Mouse (Mus musculus) forebrain, embryonic 10.5 days (tissue): ENCODE measurements around the gene Gcc1. TPM values are rescaled to one million over a fixed set of nuclear protein-coding genes. Genes with fewer than 3 reads are reported as not detected.

Experiments used
- DNase-seq: peaks from one replicate; pipeline ENCODE4 v3.0.0-alpha.2; 2017; ENCODE audit warnings: low spot score; ENCODE audit errors: extremely low spot score
- H3K27ac ChIP-seq: fragments of 300-500 bp; sonication (generic); 2 replicates; pipeline ENCODE4 v1.5.1; 2016; ENCODE audit warnings: mild to moderate bottlenecking
- H3K27me3 ChIP-seq: fragments of 300-500 bp; sonication (generic); 2 replicates; pipeline ENCODE4 v1.6.1; 2016; ENCODE audit warnings: mild to moderate bottlenecking; ENCODE audit not compliant: poor library complexity, severe bottlenecking
- H3K36me3 ChIP-seq: fragments of 300-500 bp; sonication (generic); replicated peaks from 2 replicates; pipeline ENCODE4 v1.6.1; 2016; ENCODE audit warnings: mild to moderate bottlenecking, moderate library complexity
- H3K4me1 ChIP-seq: fragments of 300-500 bp; sonication (generic); 2 replicates; pipeline ENCODE4 v1.6.1; 2016
- H3K4me3 ChIP-seq: fragments of 300-500 bp; sonication (generic); 2 replicates; pipeline ENCODE4 v1.5.1; 2016; ENCODE audit warnings: mild to moderate bottlenecking, moderate library complexity
- H3K9me3 ChIP-seq: fragments of 300-500 bp; sonication (generic); 2 replicates; pipeline ENCODE4 v1.6.1; 2016; ENCODE audit warnings: mild to moderate bottlenecking, moderate library complexity
- WGBS: fragments of 180-500 bp; shearing (Covaris S2); methylation state at CpG from one replicate; pipeline ENCODE4 v1.1.7; 2016; 5-methylcytosine and 5-hydroxymethylcytosine counted together
- polyA plus RNA-seq: library from polyadenylated mRNA; unstranded; fragments of >200 nt; fragmentation: Nextera tagmentation; extraction: Ambion mirVana; gene quantifications from 2 replicates; pipeline ENCODE4 v1.2.1, GENCODE M21; 2016

Gene Gcc1
- polyA plus RNA-seq, 1 experiment from 2014 or later, result 11.2 TPM

DNA sequence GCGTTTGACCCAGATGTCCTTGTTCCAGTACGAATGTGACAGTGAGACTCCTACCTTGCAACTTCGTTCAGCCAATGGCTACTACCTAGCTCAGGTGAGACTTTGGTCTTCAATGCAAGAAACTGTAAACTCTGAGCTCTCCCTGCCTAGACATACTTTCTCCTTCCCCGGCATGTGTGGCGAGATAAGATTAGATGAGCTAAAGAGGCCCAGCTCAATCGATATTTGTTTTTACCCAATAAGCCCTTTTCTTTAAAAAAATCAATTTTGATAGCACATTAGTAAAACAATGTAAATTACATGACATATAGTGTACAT lies 3.3 kb upstream of the Gcc1 start:
- Histone ChIP-seq H3K36me3 (peaks cover 7% of the 10 kb centered on the region), H3K4me3 (no peak overlapping the region), H3K4me1 (no peaks in the 10 kb centered on the region), H3K9me3 (no peaks in the 10 kb centered on the region), H3K27me3 (no peaks in the 10 kb centered on the region), H3K27ac (no peak overlapping the region)
- no peak for DNase-seq
- 82% methylated on average over 6 of the region's 6 CpGs for WGBS

DNA sequence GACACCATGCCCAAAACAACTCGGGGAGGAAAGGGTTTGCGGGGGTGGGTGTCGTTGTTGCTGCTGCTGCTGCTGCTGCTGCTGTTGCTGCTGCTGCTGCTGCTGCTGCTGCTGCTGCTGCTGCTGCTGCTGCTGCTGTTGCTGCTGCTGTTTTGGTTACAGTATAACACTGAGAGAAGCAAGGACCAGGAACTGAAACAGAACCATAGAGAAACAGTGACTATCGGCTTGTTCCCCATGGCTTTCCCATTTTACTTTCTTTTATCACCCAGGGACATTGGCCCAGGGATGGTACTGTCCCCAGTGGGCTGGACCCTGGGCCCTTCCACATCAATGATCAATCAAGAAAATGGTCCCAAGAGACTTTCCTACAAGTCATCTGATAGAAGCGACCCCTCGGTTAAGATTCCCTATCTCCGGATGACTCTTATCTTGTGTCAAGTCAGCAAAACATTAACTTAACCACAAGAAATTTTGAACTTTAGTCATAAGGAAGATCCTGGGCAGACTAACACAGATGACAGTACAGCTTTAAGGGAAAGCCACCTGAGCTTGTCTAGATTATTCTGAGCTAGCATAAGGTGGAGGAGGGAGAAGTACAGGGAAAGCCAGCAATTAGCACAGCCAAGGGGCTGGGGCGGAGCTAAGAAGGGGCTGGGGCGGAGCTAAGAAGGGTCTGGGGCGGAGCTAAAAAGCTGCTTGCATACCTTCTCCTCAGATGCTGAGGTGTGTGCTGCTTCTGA lies 2.8 kb upstream of the Gcc1 start:
- H3K27ac ChIP-seq, result no peak overlapping the region
- H3K27me3 ChIP-seq, result no peaks in the 10 kb centered on the region
- no peaks in the 10 kb centered on the region for H3K9me3 ChIP-seq
- no peaks in the 10 kb centered on the region for H3K4me1 ChIP-seq
- peaks cover 12% of the 10 kb centered on the region for H3K36me3 ChIP-seq
- no peak for DNase-seq
- no peak overlapping the region for H3K4me3 ChIP-seq
- WGBS, result 87% methylated on average over 10 of the region's 10 CpGs

DNA sequence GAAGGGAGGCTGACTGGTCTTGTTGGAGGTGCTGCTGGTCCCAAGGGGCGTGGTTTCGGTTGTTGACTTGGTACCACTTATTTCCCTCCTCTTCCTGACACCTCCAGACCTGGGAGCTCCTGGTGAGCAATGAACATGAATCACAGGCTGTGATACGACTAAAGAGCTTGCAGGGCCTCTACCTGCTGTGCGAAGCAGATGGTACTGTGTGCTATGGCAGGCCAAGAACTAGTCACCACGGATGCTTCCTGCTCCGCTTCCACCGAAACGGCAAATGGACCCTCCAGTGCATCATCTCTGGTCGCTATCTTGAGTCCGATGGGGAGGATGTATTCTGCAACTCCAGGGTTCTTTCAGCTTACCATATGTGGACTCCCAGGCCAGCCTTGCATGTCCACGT lies 1.7 kb upstream of the Gcc1 start:
- no peak for DNase-seq
- Histone ChIP-seq H3K4me3 (no peak overlapping the region), H3K27ac (no peak overlapping the region), H3K9me3 (no peaks in the 10 kb centered on the region), H3K27me3 (no peaks in the 10 kb centered on the region), H3K36me3 (peaks cover 23% of the 10 kb centered on the region), H3K4me1 (peaks cover 3% of the 10 kb centered on the region)
- 92% methylated on average over 11 of the region's 11 CpGs for WGBS

DNA sequence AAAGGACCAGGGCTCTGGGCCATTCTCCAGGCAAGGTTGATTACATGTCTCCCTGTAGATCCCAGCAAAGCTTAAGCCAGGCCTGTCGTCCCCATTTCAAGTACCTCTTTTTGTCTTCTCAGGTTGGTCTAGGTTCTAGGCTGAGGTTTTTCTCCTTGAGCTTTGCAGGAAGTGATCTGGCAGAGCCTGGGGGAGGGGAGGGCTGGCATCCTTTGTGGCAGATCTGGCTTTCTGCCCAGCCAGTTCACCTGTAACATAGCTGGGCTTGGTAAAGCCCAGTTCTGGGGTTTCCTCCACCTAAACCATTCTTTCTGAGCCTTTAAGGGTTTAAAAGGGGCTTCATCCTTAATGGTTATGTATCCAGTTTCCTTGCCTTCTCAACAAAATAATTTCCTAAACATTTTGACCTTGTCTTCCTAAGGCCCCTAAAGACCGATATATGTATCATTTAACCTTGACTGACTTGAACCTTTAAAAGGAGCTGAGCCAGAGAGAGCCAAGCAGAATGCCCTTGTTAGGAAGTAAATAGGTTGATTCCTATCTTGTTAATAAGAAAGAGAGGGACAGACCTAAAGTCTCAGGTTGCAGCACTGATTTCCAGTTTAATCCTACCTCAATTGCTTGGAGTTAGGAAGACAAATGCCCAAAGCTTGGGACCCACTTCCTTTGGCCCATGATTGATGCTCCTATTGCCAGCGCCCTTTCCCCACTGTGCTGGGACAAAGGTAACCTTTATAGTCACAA lies 922 bp downstream of the Gcc1 start, which contains the start of gene Fscn3:
TSS of gene Fscn3 (plus strand) at position 694 of the 744 bp plus-strand sequence.
- DNase-seq, result no peak
- Histone ChIP-seq H3K36me3 (peaks cover 26% of the 10 kb centered on the region), H3K4me3 (no peak within 1 kb of the TSS), H3K27me3 (no peaks in the 10 kb centered on the region), H3K27ac (no peak within 1 kb of the TSS), H3K4me1 (peaks cover 17% of the 10 kb centered on the region), H3K9me3 (no peaks in the 10 kb centered on the region)
- 79% methylated on average over 3 of the region's 3 CpGs for WGBS

DNA sequence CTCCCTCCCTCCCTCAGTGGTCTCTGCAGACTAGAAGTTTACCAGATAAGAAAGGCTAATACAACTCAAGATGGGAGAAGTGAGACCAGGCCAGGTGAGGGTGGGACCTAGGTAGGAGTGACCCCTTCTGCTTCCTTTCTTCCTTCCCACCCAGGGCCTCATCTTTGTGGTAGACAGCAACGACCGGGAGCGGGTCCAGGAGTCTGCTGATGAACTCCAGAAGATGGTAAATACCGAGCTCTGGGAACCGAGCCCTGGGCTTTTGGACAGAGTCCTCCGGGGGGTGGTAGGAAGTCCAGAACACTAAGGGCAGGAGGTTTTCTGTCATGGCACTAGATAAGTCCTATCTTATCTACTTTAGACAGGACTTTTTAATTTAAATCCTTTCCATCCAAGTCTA lies 3.2 kb downstream of the Gcc1 start:
- peaks cover 26% of the 10 kb centered on the region for H3K36me3 ChIP-seq
- no peaks in the 10 kb centered on the region for H3K27me3 ChIP-seq
- H3K4me1 ChIP-seq, result peaks cover 37% of the 10 kb centered on the region
- DNase-seq, result no peak
- no peaks in the 10 kb centered on the region for H3K9me3 ChIP-seq
- WGBS, result 97% methylated on average over 6 of the region's 6 CpGs
- no peak overlapping the region for H3K27ac ChIP-seq
- H3K4me3 ChIP-seq, result peak overlapping the region; percentile 90; the same call in 1 of the 2 replicates

DNA sequence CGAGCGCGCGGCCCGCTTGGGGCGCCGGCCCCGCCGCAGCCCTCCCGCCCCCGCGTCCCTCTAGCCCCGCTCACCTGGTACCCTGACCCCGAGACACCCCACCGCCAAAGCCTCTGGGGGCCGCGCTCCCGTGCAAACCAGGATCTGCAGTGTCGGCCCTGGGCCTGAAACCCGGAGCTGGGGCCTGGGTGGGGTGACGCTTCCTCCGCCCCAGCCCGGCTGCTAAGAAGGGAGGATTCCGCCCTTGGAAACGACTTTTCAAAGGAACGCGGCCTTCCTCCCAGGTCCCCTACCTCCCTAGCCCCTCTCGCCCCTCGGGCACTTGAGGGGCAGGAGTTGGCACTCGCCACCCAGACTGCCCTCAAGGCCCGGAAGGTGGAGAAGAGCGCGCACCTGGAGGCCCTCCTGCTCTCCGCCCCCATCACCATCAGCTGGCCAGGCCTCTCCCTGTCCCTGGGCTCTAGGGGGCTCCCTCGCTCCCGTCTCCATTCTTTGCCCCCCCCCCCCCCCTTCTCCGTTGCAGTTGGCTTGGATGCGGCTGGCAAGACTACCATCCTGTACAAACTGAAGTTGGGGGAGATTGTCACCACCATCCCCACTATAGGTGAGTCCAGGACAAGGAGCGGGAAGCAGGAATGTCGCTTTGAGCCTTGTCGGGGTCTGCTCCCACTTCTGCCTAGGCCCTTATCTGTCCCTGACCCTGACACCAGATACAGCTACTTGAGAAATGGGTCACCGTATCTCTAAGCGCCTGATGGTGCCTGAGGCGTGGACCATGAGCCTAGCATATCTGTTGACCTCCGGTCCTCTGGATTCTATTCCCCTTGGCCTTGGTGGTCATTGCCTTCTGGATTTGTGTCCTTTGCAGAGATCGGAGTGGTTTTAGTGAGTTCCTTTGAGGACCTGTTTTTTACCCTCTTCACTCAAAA lies 4.2 kb downstream of the Gcc1 start:
- Histone ChIP-seq H3K9me3 (no peaks in the 10 kb centered on the region), H3K36me3 (peaks cover 31% of the 10 kb centered on the region), H3K4me1 (peaks cover 43% of the 10 kb centered on the region), H3K27me3 (no peaks in the 10 kb centered on the region), H3K27ac (peak overlapping the region; percentile 96), H3K4me3 (peak overlapping the region; percentile 90)
- peak; percentile 62 for DNase-seq
- WGBS, result 11% methylated on average over 45 of the region's 46 CpGs

DNA sequence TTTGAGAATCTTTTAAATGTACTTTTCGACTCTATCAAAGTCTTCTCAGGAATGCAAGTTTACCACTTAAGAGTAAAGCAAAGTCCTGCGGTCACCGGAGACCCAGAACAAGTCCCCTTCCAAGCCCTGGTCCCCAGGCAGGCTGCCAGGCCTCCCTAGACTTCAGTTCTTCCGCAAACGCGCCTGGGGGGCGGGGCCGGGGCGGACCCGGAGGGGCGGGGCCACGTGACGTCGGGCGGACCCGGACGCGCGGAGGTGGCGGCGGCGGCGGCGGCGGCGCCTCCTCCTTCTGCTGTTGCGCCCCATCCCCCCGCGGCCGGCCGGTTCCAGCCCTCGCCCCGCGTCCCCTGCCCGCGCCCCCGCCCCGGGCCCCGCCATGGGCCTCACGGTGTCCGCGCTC lies 4.9 kb downstream of the Gcc1 start, which contains the start of gene Arf5:
TSS of gene Arf5 (plus strand) at position 248 of the 400 bp plus-strand sequence.
- H3K9me3 ChIP-seq, result no peaks in the 10 kb centered on the region
- peaks cover 43% of the 10 kb centered on the region for H3K4me1 ChIP-seq
- WGBS, result 2% methylated on average over 37 of the region's 42 CpGs
- peak within 1 kb of the TSS; percentile 96 for H3K27ac ChIP-seq
- peak; percentile 85 for DNase-seq
- no peaks in the 10 kb centered on the region for H3K27me3 ChIP-seq
- peak within 1 kb of the TSS; percentile 90 for H3K4me3 ChIP-seq
- H3K36me3 ChIP-seq, result peaks cover 38% of the 10 kb centered on the region

DNA sequence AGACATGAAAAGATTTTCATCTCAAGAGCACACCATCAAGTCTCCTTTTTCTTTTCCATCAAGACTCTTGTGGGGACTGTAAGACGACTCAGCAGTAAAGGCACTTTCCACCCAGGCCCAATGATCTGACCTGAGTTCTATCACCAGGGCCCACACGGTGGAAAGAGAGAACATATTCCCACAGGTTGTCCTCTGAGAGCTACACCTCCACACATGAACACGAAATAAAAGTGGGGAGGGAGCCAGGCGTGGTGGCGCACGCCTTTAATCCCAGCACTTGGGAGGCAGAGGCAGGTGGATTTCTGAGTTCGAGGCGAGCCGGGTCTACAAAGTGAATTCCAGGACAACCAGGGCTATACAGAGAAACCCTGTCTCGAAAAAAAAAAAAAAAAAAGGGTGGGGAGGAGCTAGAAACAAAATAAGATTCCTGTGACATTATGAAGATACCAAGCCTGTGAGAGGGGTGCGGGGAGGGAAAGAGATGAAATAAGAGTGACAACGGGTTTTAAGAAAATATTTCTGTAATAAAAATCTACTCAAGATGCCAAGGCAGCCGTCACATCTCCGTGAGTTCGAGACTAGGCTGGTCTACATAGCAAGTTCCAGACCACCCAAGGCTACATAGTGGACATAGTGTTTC lies 5.4 kb downstream of the Gcc1 start:
- Histone ChIP-seq H3K4me3 (peak overlapping the region; percentile 90; the same call in 1 of the 2 replicates), H3K36me3 (peaks cover 43% of the 10 kb centered on the region), H3K27ac (peak overlapping the region; percentile 96; the same call in 1 of the 2 replicates), H3K9me3 (no peaks in the 10 kb centered on the region), H3K4me1 (peaks cover 43% of the 10 kb centered on the region), H3K27me3 (no peaks in the 10 kb centered on the region)
- 76% methylated on average over 15 of the region's 15 CpGs for WGBS
- no peak for DNase-seq

DNA sequence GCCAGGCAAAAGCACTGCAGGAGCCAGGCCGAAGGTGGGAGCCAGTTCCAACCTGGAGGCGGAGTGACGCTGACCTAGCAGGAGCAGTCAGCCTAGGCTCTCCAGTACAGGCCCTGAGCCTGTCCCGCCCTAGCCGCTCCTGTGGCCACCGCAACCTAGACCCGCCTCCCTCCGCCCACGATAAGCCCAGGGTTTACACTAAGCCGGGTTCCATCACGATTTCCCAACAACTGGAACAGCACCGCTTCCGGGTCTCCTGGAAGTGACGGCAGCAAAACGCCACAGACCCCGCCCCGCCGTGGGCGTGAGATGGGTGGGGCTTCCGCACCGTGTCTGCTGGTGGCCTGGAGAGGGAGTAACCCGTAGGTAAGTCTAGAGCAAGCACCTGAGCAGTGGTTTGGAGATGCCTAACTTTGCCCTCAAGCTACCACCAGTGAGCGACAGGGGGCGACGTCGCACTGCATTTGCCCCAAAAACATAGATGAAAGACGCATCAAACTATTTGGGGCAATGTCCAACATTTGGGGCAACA lies 6.7 kb downstream of the Gcc1 start:
- H3K9me3 ChIP-seq, result no peaks in the 10 kb centered on the region
- peak; percentile 92 for DNase-seq
- peak overlapping the region; percentile 82 for H3K27ac ChIP-seq
- peaks cover 43% of the 10 kb centered on the region for H3K4me1 ChIP-seq
- H3K4me3 ChIP-seq, result peak overlapping the region; percentile 90
- under 1% methylated on average over 27 of the region's 27 CpGs for WGBS
- peaks cover 49% of the 10 kb centered on the region for H3K36me3 ChIP-seq
- H3K27me3 ChIP-seq, result no peaks in the 10 kb centered on the region

DNA sequence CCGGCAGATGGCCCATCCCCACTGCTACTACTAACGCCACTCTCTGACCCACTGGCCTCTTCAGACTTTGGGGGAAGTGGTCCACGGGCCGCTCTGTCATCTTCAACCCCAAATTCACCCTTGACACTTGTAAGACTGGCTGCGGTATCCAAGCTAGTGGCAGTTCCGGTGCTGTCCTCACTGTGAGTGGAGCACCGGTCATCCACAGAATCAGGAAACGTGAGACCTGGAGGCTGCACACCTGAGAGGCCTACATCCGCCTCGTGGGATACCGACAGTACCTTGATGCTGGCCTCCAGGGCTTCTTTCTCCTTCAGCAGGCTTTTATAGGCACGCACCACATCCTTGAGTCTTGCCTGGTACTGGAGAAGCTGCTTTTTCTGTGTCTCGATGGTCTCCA lies 7.3 kb downstream of the Gcc1 start:
- Histone ChIP-seq H3K27ac (peak overlapping the region; percentile 82), H3K9me3 (no peaks in the 10 kb centered on the region), H3K27me3 (no peaks in the 10 kb centered on the region), H3K36me3 (peaks cover 49% of the 10 kb centered on the region), H3K4me1 (peaks cover 43% of the 10 kb centered on the region), H3K4me3 (peak overlapping the region; percentile 90)
- WGBS, result 30% methylated on average over 13 of the region's 13 CpGs
- DNase-seq, result no peak

DNA sequence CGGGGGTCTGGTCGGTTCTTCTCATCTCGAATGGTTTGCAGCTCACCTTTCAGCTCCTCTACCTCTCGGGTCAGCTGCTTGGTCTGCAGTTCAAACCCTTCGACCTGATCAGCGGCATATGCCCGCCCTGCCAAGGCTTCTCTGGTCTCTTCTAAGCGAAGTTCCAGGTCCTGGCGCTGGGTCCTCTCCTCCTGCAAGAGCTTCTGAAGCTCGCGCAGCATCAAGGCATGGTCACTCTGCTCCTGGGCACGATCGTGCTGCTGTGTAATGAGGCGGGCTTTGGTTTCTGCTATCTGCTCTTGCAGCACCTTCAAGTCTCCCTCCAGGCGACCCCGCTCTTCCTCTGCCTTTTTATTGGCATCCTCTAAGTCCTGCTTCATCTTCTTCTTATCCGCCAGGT lies 7.8 kb downstream of the Gcc1 start:
- H3K4me3 ChIP-seq, result peak overlapping the region; percentile 90
- DNase-seq, result no peak
- H3K4me1 ChIP-seq, result peaks cover 43% of the 10 kb centered on the region
- H3K27ac ChIP-seq, result no peak overlapping the region
- 80% methylated on average over 17 of the region's 17 CpGs for WGBS
- no peaks in the 10 kb centered on the region for H3K9me3 ChIP-seq
- H3K27me3 ChIP-seq, result no peaks in the 10 kb centered on the region
- H3K36me3 ChIP-seq, result peaks cover 49% of the 10 kb centered on the region

DNA sequence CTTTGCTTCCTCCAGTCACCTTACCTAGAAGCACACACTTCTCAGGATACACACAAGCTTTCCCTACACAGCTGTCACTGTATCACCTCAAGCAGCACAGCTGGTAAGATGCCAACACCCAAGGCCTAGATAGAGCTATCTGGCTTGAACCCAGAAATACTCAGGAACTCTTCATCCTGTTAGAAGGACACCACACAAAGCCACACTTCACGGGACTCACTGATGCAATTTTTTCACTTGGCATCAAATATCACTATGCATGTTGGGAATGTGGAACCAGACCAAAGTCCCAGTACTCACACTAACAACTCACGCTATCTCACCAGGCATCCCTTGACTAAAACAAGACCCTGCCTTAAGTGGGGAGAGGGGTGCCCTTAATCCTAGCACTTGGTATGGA lies 8.5 kb downstream of the Gcc1 start:
- DNase-seq, result no peak
- no peaks in the 10 kb centered on the region for H3K27me3 ChIP-seq
- H3K9me3 ChIP-seq, result no peaks in the 10 kb centered on the region
- 85% methylated on average over 2 of the region's 2 CpGs for WGBS
- H3K36me3 ChIP-seq, result peaks cover 49% of the 10 kb centered on the region
- H3K4me3 ChIP-seq, result peak overlapping the region; percentile 90; the same call in 1 of the 2 replicates
- peaks cover 38% of the 10 kb centered on the region for H3K4me1 ChIP-seq
- H3K27ac ChIP-seq, result no peak overlapping the region
